Mouse (Mus musculus) small intestine, adult 2 months (tissue): Measurements from ENCODE around the gene Mrps34.

Source experiments
- CTCF ChIP-seq: fragments of 200-500 bp; IDR thresholded peaks from 2 replicates; pipeline ENCODE4 v1.5.1; 2012; ENCODE audit warnings: low read depth, mild to moderate bottlenecking, control low read depth, inconsistent platforms, low read length, moderate library complexity, mixed read lengths; ENCODE audit not compliant: insufficient replicate concordance, insufficient read length; ENCODE audit errors: extremely low read depth
- POLR2A ChIP-seq: fragments of 200-500 bp; IDR thresholded peaks from 2 replicates; pipeline ENCODE4 v1.6.1; 2012; ENCODE audit warnings: low read depth, mild to moderate bottlenecking, control low read depth, inconsistent platforms, low read length, moderate library complexity

DNA sequence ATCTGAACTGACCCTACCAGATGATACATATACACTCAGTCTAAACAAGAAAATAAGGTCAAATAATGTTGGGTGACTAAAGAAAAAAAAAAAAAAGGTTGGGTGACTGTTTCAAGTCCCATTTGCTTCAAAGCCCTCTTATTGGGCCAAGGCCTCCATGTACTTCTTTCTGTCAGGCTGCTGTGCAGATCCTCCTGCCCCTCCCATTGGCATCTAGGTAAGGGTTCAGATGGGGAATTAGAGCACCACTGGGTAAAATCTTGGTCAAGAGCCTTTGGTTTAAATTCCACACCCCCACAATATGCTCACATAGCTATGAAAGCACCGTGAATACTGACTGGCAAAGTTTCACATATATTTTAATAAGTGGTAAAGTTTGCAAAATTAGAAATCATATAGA lies 28.3 kb downstream of the Mrps34 start:
- TF ChIP-seq POLR2A (no peak), CTCF (no peak)
